Mouse (Mus musculus) gastrocnemius, postnatal 4 days (tissue): Measurements from ENCODE around the gene Klb. TPM values are rescaled to one million over a fixed set of nuclear protein-coding genes. Genes with fewer than 3 reads are reported as not detected.

Source experiments
- total RNA-seq, 2 experiments: library from RNA; stranded (reverse); gene quantifications; 2 replicates each; pipeline ENCODE4 v1.2.3; 2021

Klb gene
- total RNA-seq, 2 experiments from 2014 or later = 1.4 to 3.7 TPM

Other genes with a start within 250 kb of the Klb start
- 10 to 100 TPM; 20.1 to 21.1 TPM for gene Klhl5, start 240.8 kb upstream of the Klb start, total RNA-seq
- 1 to 10 TPM; 4.0 to 5.8 TPM for gene Wdr19, start 148.6 kb upstream of the Klb start, total RNA-seq
- 10 to 100 TPM; 41.2 to 43.6 TPM for gene Rfc1, start 12.6 kb upstream of the Klb start, total RNA-seq
- 1,000 to 10,000 TPM; 1,010 to 1,162 TPM for gene Rpl9, start 43.1 kb downstream of the Klb start, total RNA-seq
- 10 to 100 TPM; 45.3 to 59.0 TPM for gene Lias, start 43.2 kb downstream of the Klb start, total RNA-seq
- gene Ugdh, start 87.6 kb downstream of the Klb start, total RNA-seq = 10 to 100 TPM; 40.8 to 41.9 TPM
- 1 to 10 TPM in 1 of 2 experiments, not detected in 1; 3.0 TPM for gene Gm43552, start 144.5 kb downstream of the Klb start, total RNA-seq
- gene Smim14, start 188.9 kb downstream of the Klb start, total RNA-seq = 10 to 100 TPM; 63.6 to 70.2 TPM
- gene Ube2k, start 188.9 kb downstream of the Klb start, total RNA-seq = 10 to 100 TPM; 77.9 to 88.6 TPM